Mouse (Mus musculus) thymus, adult 2 months (tissue): ENCODE measurements around the gene Faap100. TPM values are rescaled to one million over a fixed set of nuclear protein-coding genes. Genes with fewer than 3 reads are reported as not detected.
A peak's percentile ranks its signal among the peaks of the same experiment; 100 is the strongest.
"Not testable (repeated sequence)": the region's sequence is repeated elsewhere in the genome, so short reads cannot be mapped to it uniquely, and the experiment has no call there.

Experiments
- DNase-seq: peaks from one replicate; pipeline ENCODE4 v3.0.0; 2021
- H3K27ac ChIP-seq: fragments of 200-500 bp; 2 replicates; pipeline ENCODE4 v1.5.1; 2012; ENCODE audit warnings: low read length, control low read depth; ENCODE audit not compliant: control insufficient read depth, insufficient read depth
- H3K27me3 ChIP-seq: fragments of 200-500 bp; 2 replicates; pipeline ENCODE4 v1.6.1; 2012; ENCODE audit warnings: mild to moderate bottlenecking, low read length, moderate library complexity, mixed read lengths; ENCODE audit not compliant: control insufficient read depth, insufficient read depth
- H3K36me3 ChIP-seq: fragments of 200-500 bp; 2 replicates; pipeline ENCODE4 v1.6.1; 2012; ENCODE audit warnings: mild to moderate bottlenecking, low read length, moderate library complexity; ENCODE audit not compliant: control insufficient read depth, insufficient read depth
- H3K4me1 ChIP-seq: fragments of 200-500 bp; replicated peaks from 2 replicates; pipeline ENCODE4 v1.6.1; 2012; ENCODE audit warnings: low read length; ENCODE audit not compliant: control insufficient read depth, insufficient read depth
- H3K4me3 ChIP-seq: fragments of 200-500 bp; 2 replicates; pipeline ENCODE4 v1.5.1; 2012; ENCODE audit warnings: mild to moderate bottlenecking, low read length, control low read depth, moderate library complexity; ENCODE audit not compliant: control insufficient read depth, insufficient read depth
- CTCF ChIP-seq: fragments of 200-500 bp; IDR thresholded peaks from 2 replicates; pipeline ENCODE4 v1.5.1; 2012; ENCODE audit warnings: mild to moderate bottlenecking, control low read depth, low read length, moderate library complexity, borderline replicate concordance; ENCODE audit not compliant: control insufficient read depth, poor library complexity, insufficient read depth; ENCODE audit errors: extremely low read depth
- POLR2A ChIP-seq: fragments of 200-500 bp; IDR thresholded peaks from 2 replicates; pipeline ENCODE4 v1.6.1; 2012; ENCODE audit warnings: mild to moderate bottlenecking, low read length, control low read depth, moderate library complexity; ENCODE audit not compliant: control insufficient read depth, poor library complexity, insufficient read depth; ENCODE audit errors: extremely low read depth
- WGBS: fragments of 180-500 bp; shearing (Covaris S2); methylation state at CpG from one replicate; pipeline ENCODE4 v1.1.7; 2018; 5-methylcytosine and 5-hydroxymethylcytosine counted together
- polyA plus RNA-seq: library from polyadenylated mRNA; depleted of rRNA; stranded (reverse); fragments of >200 nt; gene quantifications from 2 replicates; pipeline ENCODE4 v1.2.3, GENCODE M21; 2012

The Faap100 gene
- polyA plus RNA-seq, 1 experiment, result 64.4 TPM

GRCm38 (mm10) chr11:120347791-120348683 is 30.5 kb downstream of the Faap100 start, which contains the start of gene Actg1:
Gene Actg1 (minus strand): TSS chr11:120348542.
- H3K4me3 ChIP-seq, result peak within 1 kb of the TSS; percentile 96
- H3K4me1 ChIP-seq, result peaks cover 34% of the 10 kb centered on the region
- 7% methylated on average over 103 of the region's 103 CpGs for WGBS
- TF ChIP-seq POLR2A (peak; percentile 92), CTCF (no peak)
- peaks cover 13% of the 10 kb centered on the region for H3K36me3 ChIP-seq
- H3K27me3 ChIP-seq, result no peaks in the 10 kb centered on the region
- peak within 1 kb of the TSS; percentile 71 for H3K27ac ChIP-seq
- DNase-seq, result peak; percentile 83

- WGBS, result under 1% methylated on average over 10 of the region's 10 CpGs
- H3K4me1 ChIP-seq, result peaks cover 29% of the 10 kb centered on the region
- peak overlapping the region; percentile 96 for H3K4me3 ChIP-seq
- H3K36me3 ChIP-seq, result peaks cover 13% of the 10 kb centered on the region
- H3K27me3 ChIP-seq, result no peaks in the 10 kb centered on the region
- DNase-seq, result peak; percentile 40
- no peak overlapping the region for H3K27ac ChIP-seq
- TF ChIP-seq POLR2A (no peak), CTCF (no peak)
Measured at GRCm38 (mm10) chr11:120347301-120347700, 31.3 kb downstream of the Faap100 start.

GRCm38 (mm10) chr11:120346383-120347034 is 32.1 kb downstream of the Faap100 start:
- H3K4me1 ChIP-seq, result peaks cover 29% of the 10 kb centered on the region
- not testable (repeated sequence) for DNase-seq, H3K27me3 ChIP-seq, H3K27ac ChIP-seq
- peak overlapping the region; percentile 38 for H3K4me3 ChIP-seq
- 41% methylated on average over 11 of the region's 13 CpGs for WGBS
- peaks cover 13% of the 10 kb centered on the region for H3K36me3 ChIP-seq

- no peak overlapping the region for H3K27ac ChIP-seq
- WGBS, result 82% methylated on average over 1 of the region's 1 CpGs
Measured at GRCm38 (mm10) chr11:120345067-120345681, 33.4 kb downstream of the Faap100 start.

GRCm38 (mm10) chr11:120344310-120344920 is 34.1 kb downstream of the Faap100 start:
- H3K27ac ChIP-seq, result no peak overlapping the region
- no peak overlapping the region for H3K4me3 ChIP-seq
- peaks cover 13% of the 10 kb centered on the region for H3K36me3 ChIP-seq
- DNase-seq, result peak; percentile 0
- WGBS, result 84% methylated on average over 5 of the region's 5 CpGs
- TF ChIP-seq POLR2A (no peak), CTCF (no peak)
- peaks cover 14% of the 10 kb centered on the region for H3K4me1 ChIP-seq
- no peaks in the 10 kb centered on the region for H3K27me3 ChIP-seq

More at GRCm38 (mm10) chr11:120345067-120345681, 33.4 kb downstream of the Faap100 start:
- peak; percentile 0 for DNase-seq
- no peak overlapping the region for H3K4me3 ChIP-seq
- H3K4me1 ChIP-seq, result peaks cover 19% of the 10 kb centered on the region
- H3K36me3 ChIP-seq, result peaks cover 13% of the 10 kb centered on the region
- H3K27me3 ChIP-seq, result no peaks in the 10 kb centered on the region
- no peak for TF ChIP-seq POLR2A
- TF ChIP-seq CTCF, result no peak

- 93% methylated on average over 5 of the region's 5 CpGs for WGBS
- no peak overlapping the region for H3K27ac ChIP-seq
- H3K27me3 ChIP-seq, result no peaks in the 10 kb centered on the region
- TF ChIP-seq POLR2A (no peak), CTCF (no peak)
- H3K36me3 ChIP-seq, result peaks cover 13% of the 10 kb centered on the region
- no peak overlapping the region for H3K4me3 ChIP-seq
- peak; percentile 1 for DNase-seq
- peaks cover 10% of the 10 kb centered on the region for H3K4me1 ChIP-seq
Measured at GRCm38 (mm10) chr11:120343519-120344309, 34.9 kb downstream of the Faap100 start.
